Mouse (Mus musculus) induced T-regulatory cell, adult 2 months (primary cell): ENCODE data around the gene Bsg.
A peak's percentile ranks its signal among the peaks of the same experiment; 100 is the strongest.
"Not testable (repeated sequence)": the region's sequence is repeated elsewhere in the genome, so short reads cannot be mapped to it uniquely, and the experiment has no call there.

Experiments used
- DNase-seq: peaks from one replicate; pipeline ENCODE4 v3.0.0-alpha.2; 2012; ENCODE audit warnings: low read depth

The Bsg gene

GRCm38 (mm10) chr10:79733847-79734246 is 29.6 kb downstream of the Bsg start:
- no peak for DNase-seq

- DNase-seq = no peak
Measured at GRCm38 (mm10) chr10:79735361-79735760, 31.1 kb downstream of the Bsg start.

- no peak for DNase-seq
Measured at GRCm38 (mm10) chr10:79736706-79737105, 32.4 kb downstream of the Bsg start.

- peak; percentile 53 for DNase-seq
Measured at GRCm38 (mm10) chr10:79738259-79738658, 34.0 kb downstream of the Bsg start.

GRCm38 (mm10) chr10:79739234-79739633 is 34.9 kb downstream of the Bsg start:
- no peak for DNase-seq

GRCm38 (mm10) chr10:79740863-79741262 is 36.6 kb downstream of the Bsg start:
- no peak for DNase-seq

GRCm38 (mm10) chr10:79743161-79743560 is 38.9 kb downstream of the Bsg start:
- DNase-seq = no peak

- DNase-seq = no peak
Measured at GRCm38 (mm10) chr10:79743650-79744365, 39.5 kb downstream of the Bsg start.

- no peak for DNase-seq
Measured at GRCm38 (mm10) chr10:79745411-79745810, 41.1 kb downstream of the Bsg start.

GRCm38 (mm10) chr10:79745898-79746773 is 41.8 kb downstream of the Bsg start, which contains the start of gene Polrmt:
Gene Polrmt (minus strand): TSS chr10:79746581.
- DNase-seq = peak; percentile 98

GRCm38 (mm10) chr10:79746774-79747151 is 42.5 kb downstream of the Bsg start:
- no peak for DNase-seq

- no peak for DNase-seq
Measured at GRCm38 (mm10) chr10:79748496-79748895, 44.2 kb downstream of the Bsg start.

GRCm38 (mm10) chr10:79754856-79755516 is 50.7 kb downstream of the Bsg start, which contains the start of gene Fgf22:
Gene Fgf22 (plus strand): TSS chr10:79755076.
- peak; percentile 66 for DNase-seq

- DNase-seq = no peak
Measured at GRCm38 (mm10) chr10:79755854-79756253, 51.6 kb downstream of the Bsg start.

GRCm38 (mm10) chr10:79756660-79757059 is 52.4 kb downstream of the Bsg start:
- no peak for DNase-seq

- DNase-seq = not testable (repeated sequence)
Measured at GRCm38 (mm10) chr10:79759675-79760074, 55.4 kb downstream of the Bsg start.

GRCm38 (mm10) chr10:79760603-79761143 is 56.4 kb downstream of the Bsg start:
- DNase-seq = no peak
